Mouse (Mus musculus) forebrain, embryonic 12.5 days (tissue): ENCODE measurements around the gene Cwc22. TPM values are rescaled to one million over a fixed set of nuclear protein-coding genes. Genes with fewer than 3 reads are reported as not detected.

Experiments used
- ATAC-seq: fragments of 200-750 bp; cut with Nextera tagmentation; 2 replicates; pipeline ENCODE4 v1.8.0; 2017; ENCODE audit warnings: moderate TSS enrichment; ENCODE audit not compliant: low FRiP score
- H3K27ac ChIP-seq: fragments of 300-500 bp; sonication (generic); 2 replicates; pipeline ENCODE4 v1.5.1; 2016; ENCODE audit warnings: mild to moderate bottlenecking
- H3K27me3 ChIP-seq: fragments of 300-500 bp; sonication (generic); 2 replicates; pipeline ENCODE4 v1.6.1; 2016; ENCODE audit warnings: mild to moderate bottlenecking
- H3K36me3 ChIP-seq: fragments of 300-500 bp; sonication (generic); replicated peaks from 2 replicates; pipeline ENCODE4 v1.6.1; 2016; ENCODE audit warnings: mild to moderate bottlenecking
- H3K4me1 ChIP-seq: fragments of 300-500 bp; sonication (generic); 2 replicates; pipeline ENCODE4 v1.6.1; 2016
- H3K4me2 ChIP-seq: fragments of 300-500 bp; sonication (generic); 2 replicates; pipeline ENCODE4 v1.6.1; 2016; ENCODE audit warnings: mild to moderate bottlenecking, moderate library complexity
- H3K4me3 ChIP-seq: fragments of 300-500 bp; sonication (generic); replicated peaks from 2 replicates; pipeline ENCODE4 v1.5.1; 2016; ENCODE audit warnings: mild to moderate bottlenecking
- H3K9ac ChIP-seq: fragments of 300-500 bp; sonication (generic); 2 replicates; pipeline ENCODE4 v1.6.1; 2016; ENCODE audit warnings: mild to moderate bottlenecking
- H3K9me3 ChIP-seq: fragments of 300-500 bp; sonication (generic); 2 replicates; pipeline ENCODE4 v1.6.1; 2016
- WGBS: fragments of 180-500 bp; shearing (Covaris S2); methylation state at CpG from one replicate; pipeline ENCODE4 v1.1.7; 2016; 5-methylcytosine and 5-hydroxymethylcytosine counted together
- polyA plus RNA-seq: library from polyadenylated mRNA; unstranded; fragments of >200 nt; fragmentation: Nextera tagmentation; extraction: Ambion mirVana; gene quantifications from 2 replicates; pipeline ENCODE4 v1.2.1, GENCODE M21; 2016

The Cwc22 gene
- polyA plus RNA-seq, 1 experiment from 2014 or later = 37.3 TPM

DNA sequence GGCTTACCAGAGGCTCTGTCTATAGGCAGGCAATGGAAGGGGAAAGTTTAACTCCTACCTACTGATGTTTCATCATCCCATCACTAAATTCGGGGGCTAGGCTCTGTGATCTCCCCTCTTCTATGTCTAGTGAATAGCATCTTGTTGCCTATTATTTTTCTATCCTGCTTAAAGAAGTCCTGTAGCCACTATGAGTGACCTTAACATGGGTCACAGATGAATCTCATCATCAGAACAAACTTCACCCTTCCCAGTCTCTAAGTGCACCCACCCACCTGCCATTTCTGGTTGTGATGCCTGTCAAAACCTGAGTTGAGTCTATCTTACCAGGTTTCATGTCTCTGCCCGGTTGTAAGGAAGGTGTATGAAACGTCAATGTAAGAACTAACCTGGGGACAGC is 14.5 kb upstream of the Cwc22 start:
- no peak overlapping the region for H3K27ac ChIP-seq
- ATAC-seq = no peak
- no peak overlapping the region for H3K9ac ChIP-seq
- H3K4me3 ChIP-seq = no peak overlapping the region
- H3K4me2 ChIP-seq = no peak overlapping the region
- H3K9me3 ChIP-seq = no peaks in the 10 kb centered on the region
- no peaks in the 10 kb centered on the region for H3K4me1 ChIP-seq
- no peaks in the 10 kb centered on the region for H3K27me3 ChIP-seq
- H3K36me3 ChIP-seq = no peaks in the 10 kb centered on the region
- WGBS = 92% methylated on average over 3 of the region's 3 CpGs

DNA sequence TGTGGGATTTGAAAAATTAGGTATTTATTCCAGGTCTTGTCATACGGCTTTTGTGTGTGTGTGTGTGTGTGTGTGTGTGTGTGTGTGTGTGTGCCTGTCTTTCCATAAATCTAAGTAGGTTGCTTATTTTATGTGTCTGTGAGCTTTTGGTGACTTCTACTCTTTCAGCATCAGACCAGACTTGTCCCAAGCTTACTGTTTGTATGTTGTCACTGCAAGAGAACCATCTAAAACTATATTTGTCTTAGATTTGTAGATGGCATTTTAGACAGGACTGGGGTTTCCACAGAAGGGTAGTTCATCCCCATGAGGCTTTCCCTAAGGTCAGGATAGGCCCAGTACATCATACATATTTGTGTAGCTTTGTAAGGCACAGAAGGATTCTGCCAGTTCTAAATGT is 13.2 kb upstream of the Cwc22 start:
- H3K4me3 ChIP-seq = no peak overlapping the region
- 97% methylated on average over 1 of the region's 1 CpGs for WGBS
- no peaks in the 10 kb centered on the region for H3K36me3 ChIP-seq
- H3K27ac ChIP-seq = no peak overlapping the region
- H3K27me3 ChIP-seq = no peaks in the 10 kb centered on the region
- H3K4me2 ChIP-seq = no peak overlapping the region
- ATAC-seq = no peak
- no peak overlapping the region for H3K9ac ChIP-seq
- no peaks in the 10 kb centered on the region for H3K9me3 ChIP-seq
- H3K4me1 ChIP-seq = no peaks in the 10 kb centered on the region

- H3K27me3 ChIP-seq = no peaks in the 10 kb centered on the region
- H3K36me3 ChIP-seq = no peaks in the 10 kb centered on the region
- 86% methylated on average over 6 of the region's 6 CpGs for WGBS
- no peaks in the 10 kb centered on the region for H3K9me3 ChIP-seq
- H3K4me3 ChIP-seq = no peak overlapping the region
- ATAC-seq = no peak
- no peak overlapping the region for H3K9ac ChIP-seq
- H3K27ac ChIP-seq = no peak overlapping the region
- H3K4me2 ChIP-seq = no peak overlapping the region
- no peaks in the 10 kb centered on the region for H3K4me1 ChIP-seq
Observed at GRCm38 (mm10) chr2:77951415-77951913, 5.3 kb upstream of the Cwc22 start.

- Histone ChIP-seq H3K4me3 (no peak overlapping the region), H3K27me3 (no peaks in the 10 kb centered on the region), H3K27ac (no peak overlapping the region), H3K9me3 (no peaks in the 10 kb centered on the region), H3K4me1 (peaks cover 3% of the 10 kb centered on the region), H3K36me3 (no peaks in the 10 kb centered on the region), H3K9ac (no peak overlapping the region), H3K4me2 (no peak overlapping the region)
- 62% methylated on average over 1 of the region's 1 CpGs for WGBS
- no peak for ATAC-seq
Observed at GRCm38 (mm10) chr2:77950111-77950510, 3.9 kb upstream of the Cwc22 start.

DNA sequence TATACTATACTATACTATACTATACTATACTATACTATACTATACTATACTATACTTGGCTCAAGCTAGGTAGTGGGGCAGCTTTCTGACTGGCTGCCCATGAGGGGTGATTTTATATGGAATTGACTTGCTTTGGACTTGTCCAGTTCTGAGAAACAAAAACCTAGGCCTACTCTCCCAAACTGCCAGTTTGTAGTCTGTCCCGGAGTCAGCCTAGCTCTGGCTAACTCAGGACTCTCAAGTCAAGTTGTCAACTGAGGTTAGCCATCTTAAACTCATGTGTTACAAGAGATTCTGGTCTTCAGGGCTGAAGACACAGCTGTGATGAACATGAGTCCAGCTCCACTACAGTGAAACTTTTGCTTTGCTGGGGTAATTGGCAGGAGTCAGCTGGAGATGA is 3.3 kb upstream of the Cwc22 start:
- no peak for ATAC-seq
- Histone ChIP-seq H3K27ac (no peak overlapping the region), H3K4me3 (no peak overlapping the region), H3K4me2 (no peak overlapping the region), H3K27me3 (no peaks in the 10 kb centered on the region), H3K36me3 (no peaks in the 10 kb centered on the region), H3K9me3 (no peaks in the 10 kb centered on the region), H3K9ac (no peak overlapping the region), H3K4me1 (peaks cover 9% of the 10 kb centered on the region)
- 94% methylated on average over 1 of the region's 1 CpGs for WGBS

GRCm38 (mm10) chr2:77948921-77949320 is 2.7 kb upstream of the Cwc22 start:
- no peak overlapping the region for H3K4me3 ChIP-seq
- H3K27ac ChIP-seq = no peak overlapping the region
- H3K27me3 ChIP-seq = no peaks in the 10 kb centered on the region
- no peak for ATAC-seq
- peaks cover 11% of the 10 kb centered on the region for H3K4me1 ChIP-seq
- H3K9me3 ChIP-seq = no peaks in the 10 kb centered on the region
- H3K36me3 ChIP-seq = no peaks in the 10 kb centered on the region
- H3K4me2 ChIP-seq = no peak overlapping the region
- H3K9ac ChIP-seq = no peak overlapping the region
- WGBS = 91% methylated on average over 2 of the region's 2 CpGs

- no peak for ATAC-seq
- H3K9ac ChIP-seq = no peak overlapping the region
Observed at GRCm38 (mm10) chr2:77948126-77948525, 2.0 kb upstream of the Cwc22 start.

DNA sequence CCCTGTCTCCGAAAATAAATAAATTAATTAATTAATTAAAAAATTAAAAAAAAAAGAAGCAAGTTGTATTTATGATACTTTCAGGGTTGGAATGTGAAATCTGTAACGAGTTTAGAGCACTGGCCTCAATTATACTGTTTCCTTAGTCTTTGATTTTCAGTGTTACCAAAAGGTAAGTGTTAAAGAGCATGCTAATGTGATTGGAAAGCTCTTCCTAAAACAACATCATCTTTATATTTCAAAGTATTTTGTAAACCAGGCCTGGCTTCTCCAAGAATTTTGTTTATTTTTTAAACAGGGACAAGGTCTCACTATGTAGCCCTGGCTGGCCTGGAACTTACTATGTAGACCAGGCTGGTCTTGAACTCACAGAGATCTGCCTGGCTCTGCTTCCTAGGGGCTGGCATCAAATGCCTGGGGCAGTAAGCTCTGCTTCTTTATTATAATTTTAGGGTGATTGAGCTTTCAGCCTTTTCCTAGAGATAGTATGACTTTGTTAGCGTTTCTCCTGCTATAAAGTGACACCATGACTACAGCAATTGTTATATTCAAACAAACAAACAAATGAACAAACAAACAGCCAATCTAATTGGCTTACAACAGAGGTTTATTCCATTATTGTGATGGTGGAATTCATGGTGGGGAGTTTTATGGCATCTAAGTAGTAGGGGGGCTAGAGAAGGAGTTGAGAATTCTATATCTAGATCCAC is 1.1 kb upstream of the Cwc22 start:
- Histone ChIP-seq H3K4me1 (peaks cover 11% of the 10 kb centered on the region), H3K9ac (no peak overlapping the region), H3K27me3 (no peaks in the 10 kb centered on the region), H3K4me3 (no peak overlapping the region), H3K9me3 (no peaks in the 10 kb centered on the region), H3K36me3 (no peaks in the 10 kb centered on the region), H3K27ac (no peak overlapping the region), H3K4me2 (no peak overlapping the region)
- no peak for ATAC-seq
- 71% methylated on average over 3 of the region's 3 CpGs for WGBS

More at GRCm38 (mm10) chr2:77948126-77948525, 2.0 kb upstream of the Cwc22 start:
- no peak overlapping the region for H3K27ac ChIP-seq
- H3K36me3 ChIP-seq = no peaks in the 10 kb centered on the region
- WGBS = 76% methylated on average over 1 of the region's 1 CpGs
- H3K9me3 ChIP-seq = no peaks in the 10 kb centered on the region
- H3K27me3 ChIP-seq = no peaks in the 10 kb centered on the region
- no peak overlapping the region for H3K4me2 ChIP-seq
- no peak overlapping the region for H3K4me3 ChIP-seq
- H3K4me1 ChIP-seq = peaks cover 11% of the 10 kb centered on the region

- Histone ChIP-seq H3K4me2 (peak overlapping the region; percentile 81), H3K36me3 (no peaks in the 10 kb centered on the region), H3K4me1 (peaks cover 11% of the 10 kb centered on the region), H3K27ac (no peak overlapping the region), H3K9ac (peak overlapping the region; percentile 84), H3K4me3 (peak overlapping the region; percentile 79), H3K27me3 (no peaks in the 10 kb centered on the region), H3K9me3 (no peaks in the 10 kb centered on the region)
- WGBS = 52% methylated on average over 8 of the region's 8 CpGs
- no peak for ATAC-seq
Observed at GRCm38 (mm10) chr2:77944860-77945595, 1.1 kb downstream of the Cwc22 start.

GRCm38 (mm10) chr2:77944281-77944680 is 1.9 kb downstream of the Cwc22 start:
- ATAC-seq = no peak
- H3K4me3 ChIP-seq = no peak overlapping the region
- H3K4me2 ChIP-seq = no peak overlapping the region
- no peaks in the 10 kb centered on the region for H3K9me3 ChIP-seq
- H3K27me3 ChIP-seq = no peaks in the 10 kb centered on the region
- H3K36me3 ChIP-seq = no peaks in the 10 kb centered on the region
- H3K9ac ChIP-seq = no peak overlapping the region
- no peak overlapping the region for H3K27ac ChIP-seq
- 89% methylated on average over 5 of the region's 5 CpGs for WGBS
- H3K4me1 ChIP-seq = peaks cover 11% of the 10 kb centered on the region

DNA sequence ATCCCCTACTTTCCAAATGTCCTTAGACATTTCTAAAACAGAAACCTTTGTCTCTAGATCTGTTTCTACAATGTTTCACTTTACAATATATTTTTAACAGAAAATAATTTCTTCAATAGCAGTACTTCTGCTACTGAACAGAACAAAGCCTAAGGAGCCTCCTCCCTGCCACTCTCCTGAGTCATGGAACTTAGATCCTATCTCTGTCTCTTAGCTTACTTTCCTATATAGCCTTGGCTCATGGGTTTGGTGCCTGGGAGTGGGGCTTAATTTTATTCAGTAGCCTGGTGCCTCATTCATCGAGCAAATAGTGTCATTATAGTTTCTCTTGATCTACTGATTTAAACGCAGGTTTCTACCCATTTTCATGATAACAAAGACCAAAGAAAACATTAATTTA is 4.2 kb downstream of the Cwc22 start:
- H3K36me3 ChIP-seq = no peaks in the 10 kb centered on the region
- peaks cover 11% of the 10 kb centered on the region for H3K4me1 ChIP-seq
- no peaks in the 10 kb centered on the region for H3K27me3 ChIP-seq
- no peak for ATAC-seq
- H3K4me3 ChIP-seq = no peak overlapping the region
- H3K9ac ChIP-seq = no peak overlapping the region
- H3K4me2 ChIP-seq = no peak overlapping the region
- H3K27ac ChIP-seq = no peak overlapping the region
- no peaks in the 10 kb centered on the region for H3K9me3 ChIP-seq
- 91% methylated on average over 2 of the region's 2 CpGs for WGBS

- H3K9ac ChIP-seq = no peak overlapping the region
- WGBS = 94% methylated on average over 4 of the region's 4 CpGs
- no peak for ATAC-seq
Observed at GRCm38 (mm10) chr2:77938317-77938716, 7.9 kb downstream of the Cwc22 start.

GRCm38 (mm10) chr2:77937818-77938217 is 8.4 kb downstream of the Cwc22 start:
- Histone ChIP-seq H3K27me3 (no peaks in the 10 kb centered on the region), H3K36me3 (peaks cover 22% of the 10 kb centered on the region), H3K9ac (no peak overlapping the region), H3K4me2 (no peak overlapping the region), H3K4me1 (no peaks in the 10 kb centered on the region), H3K9me3 (no peaks in the 10 kb centered on the region), H3K4me3 (no peak overlapping the region), H3K27ac (no peak overlapping the region)
- 91% methylated on average over 3 of the region's 3 CpGs for WGBS
- no peak for ATAC-seq

More at GRCm38 (mm10) chr2:77938317-77938716, 7.9 kb downstream of the Cwc22 start:
- H3K4me1 ChIP-seq = no peaks in the 10 kb centered on the region
- H3K4me3 ChIP-seq = no peak overlapping the region
- H3K27me3 ChIP-seq = no peaks in the 10 kb centered on the region
- peaks cover 22% of the 10 kb centered on the region for H3K36me3 ChIP-seq
- H3K4me2 ChIP-seq = no peak overlapping the region
- no peaks in the 10 kb centered on the region for H3K9me3 ChIP-seq
- H3K27ac ChIP-seq = no peak overlapping the region
